Mouse (Mus musculus): Measurements from ENCODE around the gene Aar2. TPM values are rescaled to one million over a fixed set of nuclear protein-coding genes. Genes with fewer than 3 reads are reported as not detected.
"Not testable (repeated sequence)": the region's sequence is repeated elsewhere in the genome, so short reads cannot be mapped to it uniquely, and the experiment has no call there.

The Aar2 gene
- 10 to 100 TPM; 33.8 to 35.9 TPM for total RNA-seq (2021)

DNA sequence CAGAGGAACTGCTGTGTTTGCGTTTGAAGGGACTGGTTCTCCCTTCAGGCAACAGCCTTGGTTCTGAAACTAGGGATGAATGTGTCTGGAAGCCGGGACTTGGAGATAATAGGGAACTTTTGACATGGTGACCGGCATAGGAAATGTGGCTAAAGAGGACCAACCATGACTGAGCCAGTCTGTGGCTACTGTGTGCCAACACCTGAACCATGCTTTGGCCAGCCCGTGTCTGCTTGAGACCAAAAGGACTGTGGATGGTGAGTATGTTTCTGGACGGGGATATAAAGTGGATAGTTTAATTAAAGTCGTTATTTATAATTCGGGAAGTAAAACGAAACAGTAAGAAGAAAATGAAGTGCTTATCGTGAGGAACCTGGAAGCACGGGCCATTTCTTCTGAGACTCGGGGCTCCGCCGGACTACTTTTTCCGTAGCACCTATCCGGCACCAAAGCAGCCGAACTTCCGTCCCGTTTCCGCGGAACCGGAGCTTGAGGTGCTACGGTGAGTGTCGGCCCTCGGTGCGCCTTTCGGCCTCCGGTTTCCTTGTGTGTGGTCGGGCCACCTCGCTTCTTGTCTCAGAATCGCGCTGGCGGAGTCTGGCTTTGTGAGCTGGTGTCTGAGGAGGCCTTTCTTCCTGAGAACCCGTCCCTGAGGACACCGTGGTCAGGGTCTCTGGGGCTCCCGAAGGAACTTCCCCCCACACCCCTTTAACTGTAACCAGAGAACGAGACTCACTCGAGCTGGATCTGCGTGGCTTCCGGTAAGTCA is at the start of gene Aar2:
TSS of gene Aar2 (plus strand) at position 462 of the 769 bp plus-strand sequence.
- DNase-seq (ENCODE audit: extremely low spot score in 1 of 2, low spot score in 2 of 2): peak; percentile 72 to 83

DNA sequence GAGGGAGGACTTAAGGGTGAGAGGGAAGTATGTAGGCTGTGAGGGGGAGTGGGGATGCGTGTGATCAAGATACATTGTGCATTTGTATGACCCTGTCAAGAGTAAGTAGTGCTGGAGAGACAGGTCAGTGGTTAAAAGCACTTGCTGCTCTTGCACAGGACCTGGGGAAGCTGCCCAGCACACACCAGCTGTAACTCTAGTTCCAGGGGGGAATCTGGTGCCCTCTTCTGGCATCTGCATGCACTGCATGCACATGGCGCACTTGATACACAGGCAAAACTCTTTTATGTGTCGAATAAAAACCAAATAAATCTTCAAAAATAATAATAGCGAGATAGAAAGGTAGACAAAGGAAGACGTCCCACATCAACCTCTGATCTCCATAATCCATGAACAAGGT is 49.5 kb upstream of the Aar2 start:
- intact Hi-C loops (cut with DNase I): loop anchor here (5.0 kb wide), 1 partner anchor 76 kb away; the partner anchor contains the start of gene Epb41l1
- DNase-seq (ENCODE audit: extremely low spot score in 1 of 2, low spot score in 2 of 2): peak in 1 of 2 experiments; percentile 72

More for the DNA sequence above, at the start of gene Aar2:
- intact Hi-C loops (cut with DNase I): loop anchor here (5.0 to 10.0 kb wide), 2 partner anchors 65 to 307 kb away; partner anchors contain the start of genes 4930518I15Rik and Dlgap4

- intact Hi-C loops (cut with DNase I): no loop called here
- no peak for DNase-seq (ENCODE audit: extremely low spot score in 1 of 2, low spot score in 2 of 2)
Observed at GRCm38 (mm10) chr2:156501025-156501424, 46.4 kb upstream of the Aar2 start.

GRCm38 (mm10) chr2:156505533-156505932 is 41.9 kb upstream of the Aar2 start:
- no peak for DNase-seq (ENCODE audit: extremely low spot score in 1 of 2, low spot score in 2 of 2)
- intact Hi-C loops (cut with DNase I): no loop called here

GRCm38 (mm10) chr2:156512028-156512427 is 35.4 kb upstream of the Aar2 start:
- intact Hi-C loops (cut with DNase I): loop anchor here (5.0 kb wide), 1 partner anchor 110 kb away; no protein-coding TSS in a partner anchor
- DNase-seq (ENCODE audit: extremely low spot score in 1 of 2, low spot score in 2 of 2): no peak

- DNase-seq (ENCODE audit: extremely low spot score in 1 of 2, low spot score in 2 of 2): no peak
- intact Hi-C loops (cut with DNase I): loop anchor here (5.0 kb wide), 1 partner anchor 110 kb away; no protein-coding TSS in a partner anchor
Observed at GRCm38 (mm10) chr2:156512561-156512960, 34.8 kb upstream of the Aar2 start.

- DNase-seq (ENCODE audit: extremely low spot score in 1 of 2, low spot score in 2 of 2): no peak
- intact Hi-C loops (cut with DNase I): no loop called here
Observed at GRCm38 (mm10) chr2:156515102-156515501, 32.3 kb upstream of the Aar2 start.

- intact Hi-C loops (cut with DNase I): no loop called here
Observed at GRCm38 (mm10) chr2:156515565-156516185, 31.7 kb upstream of the Aar2 start.

DNA sequence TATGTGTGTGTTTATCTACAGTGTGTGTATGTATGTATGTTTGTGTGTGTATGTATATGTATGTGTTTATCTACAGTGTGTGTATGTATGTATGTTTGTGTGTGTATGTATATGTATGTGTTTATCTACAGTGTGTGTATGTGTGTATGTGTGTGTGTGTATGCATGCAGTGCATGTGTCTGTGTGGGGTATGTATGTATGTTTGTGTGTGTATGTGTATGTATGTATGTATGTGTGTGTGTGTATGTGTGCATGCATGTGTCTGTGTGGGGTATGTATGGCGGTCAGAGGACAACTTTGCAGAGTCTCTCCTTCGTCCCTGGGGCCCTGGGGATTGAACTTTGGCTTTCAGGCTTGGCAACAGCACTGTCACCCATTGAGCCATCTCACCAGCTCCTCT is 30.7 kb upstream of the Aar2 start:
- intact Hi-C loops (cut with DNase I); DNase-seq (ENCODE audit: extremely low spot score in 1 of 2, low spot score in 2 of 2): not testable (repeated sequence)

More at GRCm38 (mm10) chr2:156515565-156516185, 31.7 kb upstream of the Aar2 start:
- DNase-seq (ENCODE audit: extremely low spot score in 1 of 2, low spot score in 2 of 2): peak; percentile 79 to 81

GRCm38 (mm10) chr2:156518306-156518705 is 29.1 kb upstream of the Aar2 start:
- no peak for DNase-seq (ENCODE audit: extremely low spot score in 1 of 2, low spot score in 2 of 2)
- intact Hi-C loops (cut with DNase I): no loop called here

- no peak for DNase-seq (ENCODE audit: extremely low spot score in 1 of 2, low spot score in 2 of 2)
- intact Hi-C loops (cut with DNase I): no loop called here
Observed at GRCm38 (mm10) chr2:156519584-156519983, 27.8 kb upstream of the Aar2 start.

DNA sequence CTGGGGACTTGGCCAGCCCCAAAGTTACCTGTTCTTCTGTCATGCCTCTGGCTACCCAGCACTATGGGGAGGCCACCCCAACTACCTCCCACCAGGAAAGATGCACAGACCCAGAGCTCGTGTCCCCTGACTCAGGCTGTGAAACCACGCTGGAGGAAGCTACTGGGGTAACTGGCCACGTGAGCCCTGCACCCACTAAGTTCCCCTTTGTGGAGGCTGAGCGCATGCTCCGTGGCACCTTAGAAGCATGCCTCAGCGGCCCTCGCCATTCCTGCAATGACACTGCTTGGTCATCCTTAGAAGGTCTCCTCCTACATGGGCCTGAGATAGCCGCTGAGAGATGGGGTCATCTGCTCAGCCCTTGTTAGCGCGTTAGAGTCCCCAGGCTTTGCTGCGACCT is 24.4 kb upstream of the Aar2 start:
- intact Hi-C loops (cut with DNase I): no loop called here
- no peak for DNase-seq (ENCODE audit: extremely low spot score in 1 of 2, low spot score in 2 of 2)

GRCm38 (mm10) chr2:156524078-156524477 is 23.3 kb upstream of the Aar2 start:
- DNase-seq (ENCODE audit: extremely low spot score in 1 of 2, low spot score in 2 of 2): no peak
- intact Hi-C loops (cut with DNase I): no loop called here

GRCm38 (mm10) chr2:156529726-156530125 is 17.7 kb upstream of the Aar2 start:
- DNase-seq (ENCODE audit: extremely low spot score in 1 of 2, low spot score in 2 of 2): no peak
- intact Hi-C loops (cut with DNase I): loop anchor here (5.0 kb wide), 1 partner anchor 178 kb away; no protein-coding TSS in a partner anchor

GRCm38 (mm10) chr2:156533160-156533559 is 14.2 kb upstream of the Aar2 start:
- intact Hi-C loops (cut with DNase I): no loop called here
- no peak for DNase-seq (ENCODE audit: extremely low spot score in 1 of 2, low spot score in 2 of 2)

DNA sequence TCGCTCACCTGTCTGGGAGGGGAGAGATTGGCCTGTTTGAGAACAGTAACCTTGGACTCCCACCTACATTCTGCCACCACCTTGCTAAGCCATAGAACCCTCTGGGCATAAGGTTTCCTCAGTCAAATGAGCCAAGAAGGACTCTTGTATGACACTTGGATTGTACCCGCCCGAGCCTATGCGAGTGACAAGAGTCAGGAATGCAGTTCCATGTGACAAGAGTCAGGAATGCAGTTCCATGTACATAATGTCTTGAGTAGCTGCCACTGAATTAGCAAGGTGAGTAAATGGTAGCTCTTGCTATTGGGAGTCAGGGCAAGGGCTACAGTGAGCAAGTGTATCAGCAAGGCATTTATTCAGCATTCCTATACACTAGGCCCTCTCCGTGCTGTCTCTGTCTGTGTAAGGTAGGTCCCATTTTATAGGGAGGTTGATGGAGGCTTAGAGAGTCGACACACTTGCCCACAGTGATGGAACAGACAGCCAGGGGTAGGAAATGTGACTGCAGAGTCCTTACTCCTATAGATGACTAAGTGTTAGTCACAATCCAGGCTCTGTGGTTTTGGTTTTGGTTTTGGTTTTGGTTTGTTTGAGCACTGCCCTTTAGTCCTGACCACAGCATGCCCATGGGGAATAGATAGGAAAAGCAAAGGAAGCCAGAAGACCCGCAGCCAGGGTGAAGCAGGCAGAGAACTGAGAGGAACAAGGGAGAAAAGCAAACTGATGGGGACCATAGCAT is 8.4 kb upstream of the Aar2 start:
- intact Hi-C loops (cut with DNase I): no loop called here
- no peak for DNase-seq (ENCODE audit: extremely low spot score in 1 of 2, low spot score in 2 of 2)

DNA sequence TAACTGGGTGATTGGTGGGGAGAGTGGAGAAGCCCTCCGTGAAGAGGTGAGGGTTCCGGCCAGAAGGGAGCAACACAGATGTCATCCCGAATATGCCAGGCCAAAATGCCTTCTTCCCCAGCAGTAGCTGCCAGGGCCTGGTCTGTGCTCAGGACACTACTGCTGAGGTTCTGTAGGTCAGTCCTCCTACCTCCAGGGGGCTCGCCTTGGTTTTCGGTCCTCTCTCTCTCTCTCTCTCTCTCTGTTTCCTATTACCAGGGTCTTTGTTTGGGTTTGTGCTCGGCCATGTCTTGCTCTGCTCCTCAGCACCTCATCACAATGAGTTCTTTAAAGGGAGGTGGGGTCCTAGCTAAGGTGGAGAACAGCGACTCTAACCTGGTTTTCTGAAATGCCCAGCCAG is 6.4 kb upstream of the Aar2 start:
- intact Hi-C loops (cut with DNase I): loop anchor here (10.0 kb wide), 1 partner anchor 314 kb away; the partner anchor contains the start of gene 4930518I15Rik
- DNase-seq (ENCODE audit: extremely low spot score in 1 of 2, low spot score in 2 of 2): no peak

DNA sequence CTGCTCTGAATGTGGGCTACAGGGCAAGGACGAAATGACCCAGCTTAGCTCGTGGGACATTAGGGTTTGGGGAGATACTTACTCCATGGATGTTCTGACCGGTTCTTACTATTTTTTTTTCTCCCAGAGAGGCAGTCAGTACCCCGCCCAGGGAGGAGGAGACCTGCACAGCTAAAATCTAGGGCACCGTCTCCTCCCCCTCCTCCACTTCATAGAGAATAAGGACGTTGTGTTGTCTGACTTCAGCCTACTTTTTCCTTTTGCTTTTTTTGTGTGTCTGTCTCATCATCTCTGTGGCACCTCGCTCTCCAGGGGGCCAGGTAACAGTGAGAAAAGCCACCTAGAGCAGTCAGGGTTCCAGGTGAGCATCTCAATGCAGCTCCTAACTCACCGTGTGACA is 5.0 kb upstream of the Aar2 start:
- intact Hi-C loops (cut with DNase I): loop anchor here (10.0 kb wide), 1 partner anchor 312 kb away; the partner anchor contains the start of gene 4930518I15Rik
- no peak for DNase-seq (ENCODE audit: extremely low spot score in 1 of 2, low spot score in 2 of 2)

DNA sequence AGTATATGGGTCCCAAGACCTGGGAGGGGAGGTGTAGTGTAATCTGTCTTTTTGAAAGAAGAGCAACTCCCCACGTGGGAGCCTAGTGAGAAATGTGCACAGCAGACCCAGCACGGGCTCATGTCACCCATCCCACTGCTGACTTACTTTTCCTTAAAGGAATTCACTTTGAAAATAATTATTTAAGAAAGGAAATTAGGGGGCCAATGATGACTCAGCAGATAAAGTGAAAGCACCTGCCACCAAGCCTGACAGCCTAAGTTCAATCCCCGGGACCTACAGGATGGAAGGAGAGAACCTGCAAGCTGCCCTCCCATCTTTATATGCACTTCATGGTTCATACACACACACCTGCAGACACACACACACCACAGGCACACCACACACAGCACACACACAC is 3.6 kb upstream of the Aar2 start:
- DNase-seq (ENCODE audit: extremely low spot score in 1 of 2, low spot score in 2 of 2): no peak
- intact Hi-C loops (cut with DNase I): loop anchor here (10.0 kb wide), 1 partner anchor 311 kb away; the partner anchor contains the start of gene 4930518I15Rik
